Mouse (Mus musculus): Measurements from ENCODE around the gene Lman2. TPM values are rescaled to one million over a fixed set of nuclear protein-coding genes. Genes with fewer than 3 reads are reported as not detected.

Gene Lman2
- polyA plus RNA-seq (2017; shearing (Covaris generic)) = 143 TPM

DNA sequence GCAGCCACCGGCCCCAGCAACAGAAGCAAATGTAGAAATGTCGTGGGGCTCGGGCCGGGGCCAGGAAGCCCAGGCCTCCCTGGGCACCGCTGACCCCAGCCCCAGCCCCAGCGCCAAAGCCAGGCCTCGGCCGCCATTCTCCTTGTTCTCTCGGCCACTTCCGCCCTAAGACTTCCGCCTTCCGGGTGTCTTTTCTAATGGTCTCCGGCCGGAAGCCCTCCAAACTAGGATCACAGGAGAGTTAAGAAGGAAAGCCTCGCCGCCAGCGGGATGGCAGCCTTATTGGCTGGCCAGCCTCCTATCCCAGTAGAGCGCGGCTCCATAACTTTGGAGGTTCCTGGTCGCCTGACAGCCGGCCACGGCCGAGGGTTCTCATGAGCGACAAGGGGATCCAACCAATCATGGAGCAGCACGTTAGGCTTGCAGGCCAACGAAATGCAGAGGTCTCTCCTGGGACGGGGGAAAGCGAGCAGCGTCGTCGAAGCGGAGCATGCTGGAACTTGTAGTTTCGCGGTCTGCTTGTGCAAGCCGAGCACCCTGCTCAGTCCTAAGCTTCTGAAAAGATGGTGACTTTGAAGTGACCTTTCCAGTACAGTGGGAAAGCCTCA lies at the start of gene Lman2:
Gene Lman2 (minus strand): TSS at position 331 of the 608 bp plus-strand sequence.

DNA sequence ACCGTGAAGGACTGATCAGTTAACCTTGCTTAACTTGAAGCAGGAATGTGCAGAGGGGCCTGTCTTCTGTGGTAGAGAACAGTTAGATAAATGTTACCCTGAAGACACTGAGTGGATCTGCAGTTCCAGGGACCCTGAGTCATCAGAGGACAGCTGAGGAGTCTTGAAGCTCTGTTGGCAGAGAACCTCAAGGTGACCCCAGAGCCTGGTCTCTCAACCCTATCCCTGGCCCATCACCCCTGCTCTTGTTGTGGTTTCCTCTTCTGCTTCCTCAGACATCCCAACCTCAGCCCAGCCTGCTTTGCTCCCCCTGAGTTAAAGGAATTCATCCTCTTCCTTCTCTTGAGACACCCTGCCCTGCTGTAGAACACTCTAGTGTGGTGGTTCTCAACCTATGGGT lies 35.5 kb upstream of the Lman2 start, which contains the start of gene Slc34a1:
Gene Slc34a1 (plus strand): TSS at position 100 of the 400 bp plus-strand sequence.

DNA sequence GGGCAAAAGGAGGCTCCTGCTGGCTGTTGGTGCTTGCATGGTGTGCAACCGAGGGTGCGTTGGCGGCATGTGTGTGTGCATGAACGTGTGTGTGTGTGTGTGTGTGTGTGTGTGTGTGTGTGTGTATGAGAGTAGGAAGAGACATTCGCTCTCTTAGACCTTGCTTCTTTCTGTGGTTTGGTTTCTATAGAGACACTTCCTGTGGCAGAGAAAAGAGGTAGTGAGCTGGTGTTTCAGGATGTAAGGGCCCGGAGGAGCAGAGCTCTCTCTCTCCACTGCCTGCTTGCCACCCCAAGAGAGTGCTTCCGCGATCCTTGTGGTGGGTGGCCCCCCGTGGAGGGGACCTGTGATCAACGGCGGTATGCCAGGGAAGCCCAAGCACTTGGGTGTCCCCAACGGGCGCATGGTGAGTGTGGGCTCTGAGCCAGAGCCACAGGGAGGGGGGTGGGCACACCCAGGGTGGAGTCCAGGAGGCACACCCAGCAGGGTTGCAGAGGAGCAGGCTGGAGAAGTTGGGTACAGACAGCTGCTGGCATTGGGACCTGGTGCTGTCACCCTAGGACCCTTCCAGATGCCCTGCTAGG lies 7.0 kb upstream of the Lman2 start, which contains the start of gene Rgs14:
Gene Rgs14 (plus strand): TSS at position 202 of the 584 bp plus-strand sequence.

DNA sequence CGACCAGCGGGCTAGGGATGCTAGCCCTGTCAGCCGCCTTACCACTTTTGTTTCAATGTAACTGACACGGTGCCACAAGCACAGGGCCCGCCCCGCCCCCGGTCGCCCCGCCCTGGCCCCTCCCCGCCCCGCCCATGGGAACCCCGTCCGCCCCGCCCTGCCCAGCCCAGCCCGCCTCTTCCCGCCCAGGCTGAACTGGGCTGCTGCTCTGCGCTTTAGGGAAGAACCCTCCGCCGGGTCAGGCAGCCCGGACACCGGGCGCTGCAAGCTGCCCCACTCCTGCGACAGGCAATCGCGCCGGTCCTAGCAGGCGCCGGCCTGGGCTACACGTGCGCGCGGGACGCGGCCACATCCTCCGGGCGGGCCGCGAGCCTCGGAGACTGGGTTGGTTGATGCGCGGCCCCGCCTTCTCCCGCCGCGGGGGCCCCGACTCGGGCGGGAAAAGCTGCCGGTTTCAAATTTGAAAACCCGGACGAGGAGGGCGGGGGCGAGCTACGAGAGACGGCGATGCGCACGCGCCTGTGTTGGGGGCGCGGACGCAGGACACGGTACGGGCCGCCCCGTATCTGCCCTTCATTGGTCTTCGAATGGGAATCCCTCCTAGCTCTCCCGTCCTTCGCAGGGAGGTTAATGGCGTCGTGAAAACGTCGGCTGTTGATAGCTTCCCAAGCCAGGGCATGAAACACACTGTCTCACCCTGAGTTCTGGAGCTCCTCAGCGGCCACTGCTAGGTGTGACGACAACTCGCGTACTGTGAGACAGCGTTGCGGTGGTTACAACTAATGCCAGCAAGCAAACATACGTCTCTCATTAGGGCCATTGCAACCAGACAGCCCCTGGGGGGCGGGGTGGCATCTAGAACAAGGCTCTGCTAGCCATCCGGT lies 32.7 kb downstream of the Lman2 start, which contains the start of gene Mxd3:
Gene Mxd3 (minus strand): TSS at position 141 of the 884 bp plus-strand sequence.

DNA sequence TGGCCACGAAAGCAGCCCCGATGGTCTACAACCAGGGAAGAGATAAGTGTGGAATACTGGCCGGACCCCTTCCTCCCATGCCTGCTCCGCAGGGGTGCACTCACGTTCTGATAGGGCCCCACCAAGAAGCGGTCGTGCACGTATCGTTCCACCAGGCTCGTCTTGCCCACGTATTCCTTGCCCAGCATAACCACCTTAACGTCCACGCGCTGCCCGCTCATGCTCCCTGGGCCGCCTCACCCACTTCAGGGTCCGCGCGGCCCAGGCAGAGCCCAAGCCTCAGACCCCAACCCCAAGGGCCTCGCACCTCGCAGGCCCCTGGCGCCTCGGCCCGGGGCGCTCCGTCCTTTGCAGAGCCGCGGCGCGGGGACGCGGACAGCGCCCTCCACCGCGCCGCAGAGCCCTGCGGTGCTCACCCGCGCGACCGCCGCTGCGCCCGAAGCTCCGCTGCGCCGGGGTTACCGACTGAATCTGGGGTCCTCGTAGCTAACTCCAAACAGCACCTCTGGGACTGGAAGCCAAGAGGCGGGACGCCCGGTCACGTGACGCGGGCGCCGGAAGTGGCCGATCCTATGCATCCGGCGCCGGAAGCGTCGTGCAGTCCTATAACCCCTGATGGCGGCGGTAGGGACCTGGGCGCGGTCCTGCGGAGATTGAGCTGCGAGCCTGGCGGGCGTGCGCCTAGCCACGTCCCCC lies 41.0 kb downstream of the Lman2 start, which contains the start of gene Rab24:
Gene Rab24 (minus strand): TSS at position 513 of the 696 bp plus-strand sequence.

DNA sequence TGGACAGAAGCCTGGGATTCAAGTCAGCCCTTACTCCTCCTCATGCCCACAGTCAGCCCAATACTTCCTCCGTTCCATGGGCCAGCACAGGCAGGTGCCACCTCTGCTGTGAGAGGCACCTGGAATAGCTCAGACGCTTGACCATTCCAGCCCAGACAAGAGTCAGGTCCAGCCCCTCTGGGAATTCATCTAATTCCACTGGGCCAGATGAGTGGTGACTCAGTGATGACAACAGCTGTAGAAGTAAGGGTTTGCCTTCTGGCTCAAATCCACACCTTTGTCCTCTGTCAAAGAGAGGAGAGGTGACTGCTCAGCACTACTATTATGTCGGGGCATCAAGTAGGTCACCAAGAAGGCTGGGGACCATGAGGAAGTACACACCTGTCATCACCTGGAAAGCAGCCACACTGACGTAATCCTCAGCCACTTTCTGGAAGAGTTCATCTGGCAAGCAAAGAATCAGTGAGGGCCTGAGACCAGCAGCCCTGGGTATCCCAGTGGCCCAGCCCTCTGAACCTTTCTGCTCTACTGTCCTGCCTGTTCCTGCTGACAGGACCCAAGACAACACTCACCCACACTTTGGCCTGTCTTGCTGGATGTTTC lies 42.6 kb downstream of the Lman2 start, which contains the start of gene Prelid1:
Gene Prelid1 (plus strand): TSS at position 570 of the 603 bp plus-strand sequence.

Other genes starting within 250 kb of the Lman2 start
- not detected for gene Gm17617, start 229.2 kb downstream of the Lman2 start, polyA plus RNA-seq (2017; shearing (Covaris generic))
- not detected for gene Fgfr4, start 210.1 kb downstream of the Lman2 start, polyA plus RNA-seq (2017; shearing (Covaris generic))
- gene Nsd1, start 153.0 kb downstream of the Lman2 start, polyA plus RNA-seq (2017; shearing (Covaris generic)) = 79.4 TPM
- 335 TPM for gene Prelid1, start 42.3 kb downstream of the Lman2 start, polyA plus RNA-seq (2017; shearing (Covaris generic))
- gene Rab24, start 40.8 kb downstream of the Lman2 start, polyA plus RNA-seq (2017; shearing (Covaris generic)) = 142 TPM
- 2.3 TPM for gene Mxd3, start 33.0 kb downstream of the Lman2 start, polyA plus RNA-seq (2017; shearing (Covaris generic))
- 153 TPM for gene Rgs14, start 6.9 kb upstream of the Lman2 start, polyA plus RNA-seq (2017; shearing (Covaris generic))
- gene Slc34a1, start 35.4 kb upstream of the Lman2 start, polyA plus RNA-seq (2017; shearing (Covaris generic)) = not detected
- not detected for gene Pfn3, start 52.4 kb upstream of the Lman2 start, polyA plus RNA-seq (2017; shearing (Covaris generic))
- gene F12, start 64.0 kb upstream of the Lman2 start, polyA plus RNA-seq (2017; shearing (Covaris generic)) = 0.26 TPM
- 367 TPM for gene Grk6, start 82.3 kb upstream of the Lman2 start, polyA plus RNA-seq (2017; shearing (Covaris generic))
- gene Prr7, start 101.5 kb upstream of the Lman2 start, polyA plus RNA-seq (2017; shearing (Covaris generic)) = 3.3 TPM
- gene Dbn1, start 125.3 kb upstream of the Lman2 start, polyA plus RNA-seq (2017; shearing (Covaris generic)) = not detected
- 8.8 TPM for gene Pdlim7, start 150.9 kb upstream of the Lman2 start, polyA plus RNA-seq (2017; shearing (Covaris generic))
- 1.6 TPM for gene Dok3, start 166.5 kb upstream of the Lman2 start, polyA plus RNA-seq (2017; shearing (Covaris generic))
- 85.3 TPM for gene Ddx41, start 173.9 kb upstream of the Lman2 start, polyA plus RNA-seq (2017; shearing (Covaris generic))
- 69.3 TPM for gene Fam193b, start 208.3 kb upstream of the Lman2 start, polyA plus RNA-seq (2017; shearing (Covaris generic))
- gene Tmed9, start 210.9 kb upstream of the Lman2 start, polyA plus RNA-seq (2017; shearing (Covaris generic)) = 293 TPM
- 54.6 TPM for gene B4galt7, start 237.1 kb upstream of the Lman2 start, polyA plus RNA-seq (2017; shearing (Covaris generic))

Measured in CD4-positive, CD25-positive, alpha-beta regulatory T cell (primary cell).